Mouse (Mus musculus): ENCODE results near the gene Foxc1.

DNA sequence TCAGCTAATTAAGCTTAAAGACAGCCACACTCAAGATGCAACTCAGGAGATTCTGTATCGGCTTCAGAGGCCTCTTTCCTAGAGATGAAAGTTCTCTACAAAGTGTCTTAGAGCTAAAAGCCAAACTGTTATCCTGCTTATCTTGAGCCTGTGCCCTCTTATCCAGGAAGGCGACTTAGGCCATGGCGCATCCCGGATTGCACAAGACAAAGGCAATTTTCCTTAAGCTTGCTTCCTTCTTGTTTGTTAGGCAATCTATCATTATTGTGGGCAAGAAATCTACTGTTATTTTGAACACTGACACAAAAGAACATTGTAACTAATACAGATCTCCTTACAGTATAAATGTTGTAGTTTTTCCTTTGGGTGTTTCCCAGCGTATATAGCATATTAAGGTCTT is 20.7 kb downstream of the Foxc1 start:
- no peak for TF ChIP-seq CTCF (IDR thresholded peaks at IDR 0.05; ENCODE audit: borderline replicate concordance, control insufficient read depth, extremely low read depth, insufficient read depth, low read length, poor library complexity)
- TF ChIP-seq POLR2A (IDR thresholded peaks at IDR 0.05; ENCODE audit: control insufficient read depth, extremely low read depth, insufficient read depth, low read length, poor library complexity) = no peak
